Mouse (Mus musculus) hindbrain, embryonic 14.5 days (tissue): Measurements from ENCODE around the gene Fpgs. TPM values are rescaled to one million over a fixed set of nuclear protein-coding genes. Genes with fewer than 3 reads are reported as not detected.

Experiments
- ATAC-seq: fragments of 200-750 bp; cut with Nextera tagmentation; 2 replicates; pipeline ENCODE4 v1.8.0; 2017; ENCODE audit warnings: moderate number of reproducible peaks, mild to moderate bottlenecking, moderate TSS enrichment, moderate library complexity; ENCODE audit not compliant: low FRiP score
- DNase-seq: peaks from one replicate; pipeline ENCODE4 v3.0.0-alpha.2; 2015; ENCODE audit warnings: low spot score
- H3K27ac ChIP-seq: fragments of 300-500 bp; sonication (generic); 2 replicates; pipeline ENCODE4 v1.5.1; 2014; ENCODE audit warnings: mild to moderate bottlenecking, moderate library complexity
- H3K27me3 ChIP-seq: fragments of 300-500 bp; sonication (generic); 2 replicates; pipeline ENCODE4 v1.6.1; 2014; ENCODE audit warnings: mild to moderate bottlenecking, low read length, mixed read lengths; ENCODE audit not compliant: control insufficient read depth, insufficient read depth
- H3K36me3 ChIP-seq: fragments of 300-500 bp; sonication (generic); replicated peaks from 2 replicates; pipeline ENCODE4 v1.6.1; 2014; ENCODE audit not compliant: control insufficient read depth, insufficient read depth
- H3K4me1 ChIP-seq: fragments of 300-500 bp; sonication (generic); replicated peaks from 2 replicates; pipeline ENCODE4 v1.6.1; 2014; ENCODE audit warnings: antibody characterized with exemption, low read length, mixed read lengths; ENCODE audit not compliant: control insufficient read depth, insufficient read depth
- H3K4me2 ChIP-seq: fragments of 300-500 bp; sonication (generic); replicated peaks from 2 replicates; pipeline ENCODE4 v1.6.1; 2014; ENCODE audit warnings: mild to moderate bottlenecking, moderate library complexity
- H3K4me3 ChIP-seq: fragments of 300-500 bp; sonication (generic); replicated peaks from 2 replicates; pipeline ENCODE4 v1.5.1; 2014; ENCODE audit warnings: mild to moderate bottlenecking, low read length
- H3K9ac ChIP-seq: fragments of 300-500 bp; sonication (generic); 2 replicates; pipeline ENCODE4 v1.6.1; 2014
- H3K9me3 ChIP-seq: fragments of 300-500 bp; sonication (generic); 2 replicates; pipeline ENCODE4 v1.6.1; 2016; ENCODE audit warnings: low read length; ENCODE audit not compliant: control insufficient read depth
- WGBS: fragments of 180-500 bp; shearing (Covaris S2); extraction: QIAGEN DNeasy Blood & Tissue Kit; methylation state at CpG from one replicate; pipeline ENCODE4 v1.1.7; 2014; 5-methylcytosine and 5-hydroxymethylcytosine counted together
- polyA plus RNA-seq: library from polyadenylated mRNA; unstranded; fragments of >200 nt; fragmentation: Nextera tagmentation; extraction: Ambion mirVana; gene quantifications from 2 replicates; pipeline ENCODE4 v1.2.1, GENCODE M21; 2014

Gene Fpgs
- polyA plus RNA-seq, 1 experiment from 2014 or later = 14.8 TPM

DNA sequence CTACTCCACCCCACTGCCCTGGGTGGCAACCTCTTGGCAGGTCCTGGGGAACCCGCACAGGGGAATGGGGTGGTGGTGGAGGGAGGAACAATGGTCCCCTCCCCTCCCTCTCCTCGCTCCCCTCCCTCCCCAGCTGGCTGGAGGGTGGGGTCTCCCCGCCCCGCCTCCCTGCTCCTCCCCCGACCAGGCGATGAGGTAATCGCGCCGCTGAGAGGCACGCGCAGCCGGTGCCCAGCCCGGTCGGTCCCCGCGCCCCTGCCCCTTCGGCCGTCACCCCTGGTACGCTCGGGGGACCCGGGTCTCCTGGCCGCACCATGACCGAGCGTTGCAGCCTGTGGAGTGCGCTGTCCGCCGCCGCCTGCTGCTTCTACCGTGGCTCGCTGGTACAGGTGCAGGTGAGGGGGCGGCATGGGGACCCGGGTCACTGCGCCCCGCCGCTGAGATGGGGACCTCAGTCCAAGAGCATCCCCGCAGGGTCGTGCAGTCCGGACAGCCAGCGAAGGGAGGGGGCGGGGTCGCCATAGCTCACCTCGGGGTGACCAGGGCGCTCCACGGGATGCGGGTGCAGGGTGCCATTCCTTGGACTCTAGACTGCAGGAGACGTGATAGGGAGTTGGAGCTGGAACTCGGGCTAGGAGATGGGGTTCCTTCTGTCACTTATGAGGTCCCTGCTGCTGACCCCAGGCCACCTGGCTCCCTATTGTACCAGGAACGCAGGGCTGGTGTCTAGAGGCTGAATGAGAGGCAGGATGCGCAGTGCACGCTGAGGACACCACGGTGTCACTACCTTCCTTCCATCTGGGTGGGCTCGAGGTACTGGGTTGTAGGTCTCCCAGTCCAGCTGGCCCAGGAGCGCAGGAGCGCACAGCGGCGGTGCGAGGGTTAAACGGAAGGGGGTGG lies 37.6 kb upstream of the Fpgs start:
- H3K4me2 ChIP-seq = peak overlapping the region; percentile 80
- H3K4me1 ChIP-seq = peaks cover 11% of the 10 kb centered on the region
- no peaks in the 10 kb centered on the region for H3K9me3 ChIP-seq
- H3K9ac ChIP-seq = peak overlapping the region; percentile 94
- WGBS = 7% methylated on average over 52 of the region's 58 CpGs
- no peaks in the 10 kb centered on the region for H3K27me3 ChIP-seq
- peak overlapping the region; percentile 94 for H3K4me3 ChIP-seq
- peak overlapping the region; percentile 87 for H3K27ac ChIP-seq
- peaks cover 23% of the 10 kb centered on the region for H3K36me3 ChIP-seq
- DNase-seq = peak; percentile 71
- peak; percentile 57 for ATAC-seq

DNA sequence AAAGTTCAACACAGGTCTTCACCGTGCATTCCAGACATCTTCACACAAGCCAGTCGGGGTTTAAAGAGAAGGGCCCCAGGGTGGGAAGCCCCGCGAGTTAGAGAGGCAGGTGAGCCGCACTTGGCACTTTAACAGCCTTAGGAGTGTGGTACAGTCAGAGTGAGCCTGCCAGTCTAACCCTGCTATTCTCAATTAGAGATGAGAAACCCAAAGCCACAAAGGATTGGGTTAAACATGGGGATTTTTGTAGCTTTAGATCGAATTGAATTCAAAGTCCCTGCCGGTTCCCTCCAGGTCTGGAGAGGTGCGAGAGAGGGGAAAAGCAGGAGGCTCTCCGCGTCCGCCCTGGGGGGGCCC lies 36.9 kb upstream of the Fpgs start, which contains the start of gene 6330409D20Rik:
Gene 6330409D20Rik (minus strand): TSS at position 101 of the 357 bp plus-strand sequence.
- no peak for ATAC-seq
- WGBS = 4% methylated on average over 11 of the region's 11 CpGs
- peak within 1 kb of the TSS; percentile 87 for H3K27ac ChIP-seq
- H3K4me2 ChIP-seq = peak within 1 kb of the TSS; percentile 80
- H3K9ac ChIP-seq = peak within 1 kb of the TSS; percentile 94
- H3K4me3 ChIP-seq = peak within 1 kb of the TSS; percentile 94
- peaks cover 11% of the 10 kb centered on the region for H3K4me1 ChIP-seq
- no peaks in the 10 kb centered on the region for H3K9me3 ChIP-seq
- H3K27me3 ChIP-seq = no peaks in the 10 kb centered on the region
- DNase-seq = no peak
- peaks cover 17% of the 10 kb centered on the region for H3K36me3 ChIP-seq

DNA sequence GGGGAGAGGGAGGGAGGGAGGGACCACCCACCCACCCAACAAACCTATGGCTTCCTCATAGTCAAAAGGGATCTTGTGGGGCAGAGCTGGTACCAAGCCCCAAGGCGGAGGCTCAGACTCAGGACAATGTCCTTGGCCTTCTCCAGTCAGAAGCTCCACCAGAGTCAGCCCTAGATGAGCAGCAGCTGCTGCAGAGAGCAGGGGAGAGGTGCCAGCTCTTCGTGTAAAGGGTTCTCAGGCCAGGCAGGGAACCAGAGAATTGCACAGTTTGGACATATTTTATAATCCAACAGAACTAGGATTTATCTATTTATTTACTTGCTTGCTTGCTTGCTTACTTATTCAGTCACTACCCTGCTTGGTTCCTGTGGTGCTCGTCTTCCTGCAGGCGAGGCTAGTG lies 35.4 kb upstream of the Fpgs start:
- peaks cover under 1% of the 10 kb centered on the region; the same call in 1 of the 2 replicates for H3K36me3 ChIP-seq
- H3K4me3 ChIP-seq = no peak overlapping the region
- peaks cover 11% of the 10 kb centered on the region for H3K4me1 ChIP-seq
- no peak overlapping the region for H3K27ac ChIP-seq
- DNase-seq = no peak
- H3K9ac ChIP-seq = 0 out of 2 replicates have a peak overlapping the region, but pooled peaks have one; percentile 0
- no peaks in the 10 kb centered on the region for H3K27me3 ChIP-seq
- WGBS = 71% methylated on average over 4 of the region's 4 CpGs
- no peak overlapping the region for H3K4me2 ChIP-seq
- no peaks in the 10 kb centered on the region for H3K9me3 ChIP-seq
- no peak for ATAC-seq

DNA sequence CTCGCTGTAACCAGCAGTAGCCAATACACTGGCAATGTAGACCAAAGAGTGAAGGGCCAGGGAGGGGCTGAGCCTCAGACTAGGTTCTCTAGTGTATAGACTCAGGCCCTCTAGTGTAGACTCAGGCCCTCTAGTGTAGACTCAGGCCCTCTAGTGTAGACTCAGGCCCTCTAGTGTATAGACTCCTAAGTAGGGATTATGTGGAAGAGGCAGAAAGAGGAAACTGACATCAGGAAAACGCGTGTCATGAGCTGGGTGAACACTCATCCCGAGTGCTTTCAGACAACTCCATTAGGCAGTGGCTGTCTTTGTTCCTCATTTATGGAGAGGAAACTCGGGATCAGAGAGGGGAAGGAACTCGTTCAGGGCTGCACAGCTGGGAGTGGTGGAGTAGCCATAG lies 33.1 kb upstream of the Fpgs start:
- no peak overlapping the region for H3K4me3 ChIP-seq
- 59% methylated on average over 6 of the region's 6 CpGs for WGBS
- H3K4me2 ChIP-seq = no peak overlapping the region
- DNase-seq (no peak), ATAC-seq (no peak)
- no peaks in the 10 kb centered on the region for H3K9me3 ChIP-seq
- H3K4me1 ChIP-seq = peaks cover 7% of the 10 kb centered on the region; the same call in 1 of the 2 replicates
- no peaks in the 10 kb centered on the region for H3K36me3 ChIP-seq
- H3K27ac ChIP-seq = no peak overlapping the region
- H3K27me3 ChIP-seq = no peaks in the 10 kb centered on the region
- H3K9ac ChIP-seq = no peak overlapping the region

DNA sequence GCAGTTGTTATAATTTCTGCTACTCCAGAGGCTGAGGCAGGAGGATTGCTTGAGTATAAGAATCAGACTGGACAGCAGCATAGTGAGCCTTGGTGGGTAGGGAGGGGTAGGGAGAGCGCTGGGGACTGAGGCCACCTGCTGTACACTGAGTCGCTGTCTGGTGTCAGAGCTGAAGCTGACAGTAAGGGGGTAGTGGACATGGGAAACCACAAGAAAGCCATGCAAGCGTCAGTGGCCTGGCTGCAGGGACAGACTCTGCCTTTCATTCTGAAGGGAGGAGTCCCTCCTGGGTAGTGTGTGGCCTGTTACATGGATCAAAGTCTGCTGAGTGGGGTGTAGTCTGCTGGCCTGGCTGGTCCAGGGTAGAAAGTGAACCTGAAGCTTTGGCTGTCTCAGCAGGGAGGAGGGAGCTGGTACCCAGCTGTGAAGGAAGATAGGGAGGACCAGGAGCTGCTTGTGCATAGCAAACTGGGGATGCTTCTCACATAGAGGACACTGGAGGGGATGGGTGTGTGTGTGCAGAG lies 32.4 kb upstream of the Fpgs start:
- no peak overlapping the region for H3K4me3 ChIP-seq
- H3K36me3 ChIP-seq = no peaks in the 10 kb centered on the region
- no peaks in the 10 kb centered on the region for H3K27me3 ChIP-seq
- peaks cover 7% of the 10 kb centered on the region; the same call in 1 of the 2 replicates for H3K4me1 ChIP-seq
- DNase-seq (no peak), ATAC-seq (no peak)
- H3K9me3 ChIP-seq = no peaks in the 10 kb centered on the region
- H3K4me2 ChIP-seq = no peak overlapping the region
- no peak overlapping the region for H3K9ac ChIP-seq
- 23% methylated on average over 3 of the region's 3 CpGs for WGBS
- no peak overlapping the region for H3K27ac ChIP-seq

DNA sequence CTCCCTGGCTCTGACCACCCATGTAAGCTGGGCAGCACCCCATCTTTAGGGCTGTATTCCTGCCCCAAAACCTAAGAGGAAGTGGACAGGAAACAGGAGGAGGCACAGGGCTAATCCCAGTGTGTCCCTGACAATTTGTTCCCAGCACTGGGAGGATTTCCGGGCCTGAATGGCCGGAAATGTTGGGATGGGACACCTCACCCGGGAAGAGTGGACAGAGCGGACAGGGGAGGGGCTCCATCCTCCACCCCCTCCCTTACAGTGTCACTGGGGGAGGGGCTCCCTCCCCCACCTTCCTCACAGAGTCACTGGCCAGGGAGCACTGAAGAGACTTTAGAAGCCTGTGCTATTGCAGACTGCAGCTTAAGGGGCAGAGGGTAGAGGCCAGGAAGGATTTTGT lies 31.0 kb upstream of the Fpgs start:
- 0 out of 2 replicates have a peak, but pooled peaks cover 3% of the 10 kb centered on the region for H3K4me1 ChIP-seq
- H3K9me3 ChIP-seq = no peaks in the 10 kb centered on the region
- no peaks in the 10 kb centered on the region for H3K27me3 ChIP-seq
- no peak for DNase-seq
- no peak overlapping the region for H3K4me3 ChIP-seq
- no peak overlapping the region for H3K4me2 ChIP-seq
- 66% methylated on average over 4 of the region's 4 CpGs for WGBS
- no peak overlapping the region for H3K27ac ChIP-seq
- no peak for ATAC-seq
- H3K9ac ChIP-seq = no peak overlapping the region
- H3K36me3 ChIP-seq = no peaks in the 10 kb centered on the region

DNA sequence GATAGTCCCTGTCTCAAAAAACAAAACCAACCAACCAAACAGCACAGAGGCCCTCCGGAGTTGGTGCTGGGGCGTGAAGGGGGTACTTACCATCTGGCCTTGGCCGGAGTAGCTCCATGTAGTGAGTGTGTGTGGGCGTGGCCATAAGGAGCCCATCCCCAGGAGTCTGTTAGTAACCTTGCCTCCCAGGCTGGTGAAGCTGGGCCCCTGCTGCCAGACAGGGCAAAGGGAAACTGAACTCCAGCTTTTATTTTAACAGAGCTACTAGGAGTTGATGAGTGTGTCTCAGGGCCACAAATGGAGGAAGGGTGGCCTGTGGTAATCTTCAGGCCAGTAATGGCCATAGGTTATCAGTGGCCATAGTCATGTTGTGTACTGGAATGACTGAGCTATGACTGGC lies 30.5 kb upstream of the Fpgs start:
- no peak for ATAC-seq
- Histone ChIP-seq H3K9ac (no peak overlapping the region), H3K4me3 (no peak overlapping the region), H3K27me3 (no peaks in the 10 kb centered on the region), H3K4me1 (no peaks in the 10 kb centered on the region), H3K36me3 (no peaks in the 10 kb centered on the region), H3K27ac (no peak overlapping the region), H3K4me2 (no peak overlapping the region), H3K9me3 (no peaks in the 10 kb centered on the region)
- no peak for DNase-seq
- WGBS = 52% methylated on average over 4 of the region's 4 CpGs

DNA sequence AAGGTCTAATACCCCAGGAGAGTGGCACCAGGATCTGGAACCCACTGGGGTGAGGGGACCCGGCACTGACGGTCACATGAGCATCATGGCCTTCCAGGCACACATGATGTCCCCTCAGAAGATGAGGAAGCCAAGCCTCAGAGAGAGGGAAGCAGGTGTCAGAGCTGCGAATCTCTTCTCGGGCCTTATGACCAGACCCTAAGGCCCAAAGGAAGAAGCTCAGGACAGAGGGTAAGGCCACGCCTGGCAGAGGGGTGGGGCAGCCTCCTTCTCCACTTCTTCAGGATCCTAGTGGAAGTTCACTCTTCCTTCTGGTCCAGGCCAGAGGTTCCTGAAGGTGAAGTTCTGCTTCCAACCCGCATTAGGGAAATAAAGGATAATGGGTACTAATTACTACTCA lies 28.8 kb upstream of the Fpgs start:
- no peaks in the 10 kb centered on the region for H3K27me3 ChIP-seq
- WGBS = 86% methylated on average over 6 of the region's 6 CpGs
- no peak for ATAC-seq

DNA sequence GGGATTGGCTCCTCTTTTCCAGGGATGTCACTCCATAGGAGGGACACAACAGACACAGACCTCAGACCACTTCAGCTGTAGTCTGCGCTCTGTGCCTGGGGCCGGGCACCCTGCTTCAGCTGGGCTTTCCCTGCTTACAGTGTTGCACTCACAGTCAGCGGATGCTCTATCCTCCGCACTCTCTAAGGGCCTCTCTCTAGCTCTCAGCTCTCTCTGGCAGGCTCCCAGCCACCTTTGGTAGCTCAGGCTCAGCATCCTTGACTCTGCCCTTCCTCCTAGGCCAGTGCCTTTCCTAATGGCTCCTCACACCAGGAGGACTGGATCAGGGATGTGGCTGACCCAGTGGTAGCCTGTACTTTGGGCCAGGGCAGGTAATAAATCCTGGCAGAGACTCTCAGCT lies 28.0 kb upstream of the Fpgs start:
- no peaks in the 10 kb centered on the region for H3K9me3 ChIP-seq
- no peaks in the 10 kb centered on the region for H3K36me3 ChIP-seq
- H3K9ac ChIP-seq = no peak overlapping the region
- H3K4me3 ChIP-seq = no peak overlapping the region
- 79% methylated on average over 4 of the region's 4 CpGs for WGBS
- H3K27me3 ChIP-seq = no peaks in the 10 kb centered on the region
- H3K27ac ChIP-seq = 0 out of 2 replicates have a peak overlapping the region, but pooled peaks have one; percentile 51
- no peak overlapping the region for H3K4me2 ChIP-seq
- DNase-seq (no peak), ATAC-seq (no peak)
- H3K4me1 ChIP-seq = no peaks in the 10 kb centered on the region

More for the DNA sequence above, 28.8 kb upstream of the Fpgs start:
- DNase-seq = no peak
- H3K9ac ChIP-seq = no peak overlapping the region
- H3K4me3 ChIP-seq = no peak overlapping the region
- H3K4me1 ChIP-seq = no peaks in the 10 kb centered on the region
- no peak overlapping the region for H3K27ac ChIP-seq
- no peak overlapping the region for H3K4me2 ChIP-seq
- H3K9me3 ChIP-seq = no peaks in the 10 kb centered on the region
- no peaks in the 10 kb centered on the region for H3K36me3 ChIP-seq
